Mouse (Mus musculus) skeletal muscle tissue, adult 2 months (tissue): ENCODE data around the gene Cd47.
A peak's percentile ranks its signal among the peaks of the same experiment; 100 is the strongest.

Experiments used
- DNase-seq: peaks from one replicate; pipeline ENCODE4 v3.0.0-alpha.2; 2012; ENCODE audit warnings: low read depth, low spot score

Cd47 gene

GRCm38 (mm10) chr16:49907356-49907755 is 107.0 kb downstream of the Cd47 start:
- no peak for DNase-seq

DNA sequence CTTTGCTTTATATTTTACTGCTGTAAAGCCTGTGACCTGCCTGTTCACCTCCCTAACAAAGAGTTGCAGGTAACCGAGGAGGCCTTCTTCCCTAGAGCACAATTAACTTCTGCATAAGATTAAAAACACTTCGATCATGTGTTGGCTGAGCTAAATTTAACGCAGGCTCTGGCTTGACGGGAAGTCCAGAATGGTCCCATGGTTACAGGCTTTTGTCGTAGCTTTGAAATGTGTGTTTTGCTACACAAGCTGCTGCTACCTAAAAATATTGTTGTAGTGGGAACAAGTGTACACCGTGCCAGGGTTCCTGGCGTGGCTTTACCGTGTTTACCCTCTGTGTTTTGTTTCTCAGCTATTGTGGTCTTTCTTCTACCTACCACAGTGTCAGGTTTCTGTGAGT is 109.2 kb downstream of the Cd47 start:
- DNase-seq: no peak

- DNase-seq: no peak
Observed at GRCm38 (mm10) chr16:49914094-49914493, 113.8 kb downstream of the Cd47 start.

DNA sequence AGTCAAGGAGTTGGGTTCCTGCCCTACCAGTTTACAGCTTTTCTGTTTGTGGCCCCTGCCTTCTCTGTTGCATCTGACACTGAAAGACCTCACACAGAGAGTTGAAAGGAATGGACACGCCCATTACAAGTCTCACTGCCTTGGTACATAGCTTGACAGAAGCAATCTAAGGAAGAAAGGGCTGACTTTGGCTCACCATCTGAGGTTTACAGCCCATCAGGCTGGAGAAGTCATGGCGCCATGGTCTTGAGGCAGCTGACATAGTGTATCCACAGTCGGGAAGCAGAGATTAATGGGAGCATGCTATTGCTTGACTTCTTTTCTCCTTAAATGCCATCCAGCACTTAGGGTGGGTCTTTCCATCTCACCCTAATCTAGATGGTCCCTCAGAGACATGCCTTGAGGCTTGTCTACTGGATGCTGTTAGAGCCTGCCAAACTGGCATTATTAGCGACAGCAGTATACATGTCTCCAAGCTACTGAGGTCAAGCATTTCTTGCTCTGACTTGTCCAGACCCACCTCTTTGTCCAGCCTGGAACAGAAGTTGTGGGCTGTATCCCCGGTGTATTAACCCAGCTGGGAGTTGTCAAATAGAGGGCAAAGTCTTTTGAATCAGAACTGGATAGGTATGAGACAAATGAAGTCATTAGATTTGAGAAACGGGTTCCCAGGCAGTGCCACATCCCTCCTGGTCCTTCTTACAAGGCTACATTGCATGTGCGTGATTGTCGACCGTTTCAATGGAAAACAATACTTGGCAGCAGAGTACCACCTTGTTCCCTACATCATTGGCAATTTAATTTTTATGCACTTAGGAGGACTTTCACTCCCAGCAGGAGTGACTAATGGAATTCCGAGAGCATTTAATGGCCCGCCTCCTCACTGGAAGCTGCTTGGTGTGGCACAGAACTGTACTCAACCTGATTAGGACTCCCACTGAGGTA is 115.5 kb downstream of the Cd47 start:
- no peak for DNase-seq

DNA sequence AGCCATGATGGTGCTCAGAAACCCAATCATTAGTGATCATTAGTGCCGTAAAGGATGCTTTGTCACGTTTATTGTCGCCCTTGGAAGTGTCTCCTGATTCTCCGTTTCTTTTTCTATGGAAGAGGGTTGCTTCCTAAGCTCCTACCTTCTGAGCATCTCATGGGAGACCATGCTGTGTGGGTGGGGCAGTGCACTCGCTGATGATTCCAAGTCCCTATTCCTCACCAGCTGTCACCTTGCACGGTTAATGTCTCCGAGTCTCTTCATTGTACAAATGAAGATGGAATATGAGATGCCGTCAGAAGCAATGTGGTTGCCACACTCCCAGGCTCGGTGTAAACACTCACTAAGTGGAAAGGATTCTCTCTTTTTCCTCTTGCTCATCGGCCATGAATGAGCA is 119.9 kb downstream of the Cd47 start:
- no peak for DNase-seq

DNA sequence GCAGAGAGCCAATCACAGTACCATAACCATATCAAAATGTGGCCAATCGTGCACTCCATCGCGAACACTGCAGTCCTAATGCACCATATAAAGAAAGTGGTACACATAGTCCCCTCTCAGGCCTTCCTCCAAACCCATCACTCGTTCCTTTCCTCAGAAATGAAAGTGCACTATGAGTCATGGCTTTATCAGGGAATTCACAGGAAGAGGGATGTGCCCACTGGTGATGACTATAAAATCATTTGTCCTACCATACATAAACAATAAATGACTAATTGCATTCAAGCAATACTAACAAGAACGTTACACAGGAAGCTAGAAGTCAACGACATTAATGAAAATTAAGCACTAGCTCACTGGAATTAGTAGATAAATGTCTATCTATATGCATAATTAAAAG is 121.3 kb downstream of the Cd47 start:
- no peak for DNase-seq

- DNase-seq: no peak
Observed at GRCm38 (mm10) chr16:49922098-49922497, 121.8 kb downstream of the Cd47 start.

DNA sequence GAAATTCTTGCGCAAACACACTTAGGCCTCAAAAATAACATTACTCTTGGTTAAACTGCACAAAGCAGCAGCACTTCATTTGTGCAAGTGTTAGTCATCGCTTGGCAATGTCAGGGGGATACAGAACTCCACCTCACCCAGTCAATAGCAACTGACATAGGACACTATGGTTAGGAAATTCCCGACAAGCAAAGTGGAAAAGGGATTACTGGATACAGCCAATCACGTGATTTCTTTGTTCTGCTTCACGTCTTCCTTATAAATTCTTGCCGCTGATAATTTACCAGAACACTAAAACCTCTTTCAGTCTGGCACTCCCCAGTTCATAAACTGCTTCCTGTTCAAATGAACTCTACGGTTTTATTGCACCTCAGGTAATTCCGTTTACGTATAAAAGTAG is 123.4 kb downstream of the Cd47 start:
- DNase-seq: peak; percentile 62

DNA sequence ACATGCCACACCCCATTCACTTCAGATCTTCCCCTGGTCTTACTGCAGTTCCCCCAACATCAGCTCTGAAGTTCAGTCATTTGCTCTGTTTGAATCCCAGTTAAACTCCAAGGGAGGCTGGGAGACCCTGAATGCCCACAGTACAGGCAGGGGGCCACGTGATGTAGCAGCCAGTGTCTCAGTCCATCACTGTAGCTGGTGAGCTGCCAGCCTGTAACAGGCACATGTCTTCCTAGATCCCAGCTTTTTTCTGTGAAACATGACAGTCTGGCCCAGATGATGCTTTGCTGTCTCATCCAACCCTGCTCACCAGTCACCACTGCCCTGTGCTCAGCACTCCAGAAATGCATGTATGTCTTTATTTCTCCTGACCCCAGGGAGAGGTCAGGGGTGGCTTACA is 124.6 kb downstream of the Cd47 start:
- DNase-seq: no peak

GRCm38 (mm10) chr16:49933274-49933673 is 132.9 kb downstream of the Cd47 start:
- DNase-seq: no peak

GRCm38 (mm10) chr16:49936008-49936443 is 135.7 kb downstream of the Cd47 start:
- DNase-seq: no peak

DNA sequence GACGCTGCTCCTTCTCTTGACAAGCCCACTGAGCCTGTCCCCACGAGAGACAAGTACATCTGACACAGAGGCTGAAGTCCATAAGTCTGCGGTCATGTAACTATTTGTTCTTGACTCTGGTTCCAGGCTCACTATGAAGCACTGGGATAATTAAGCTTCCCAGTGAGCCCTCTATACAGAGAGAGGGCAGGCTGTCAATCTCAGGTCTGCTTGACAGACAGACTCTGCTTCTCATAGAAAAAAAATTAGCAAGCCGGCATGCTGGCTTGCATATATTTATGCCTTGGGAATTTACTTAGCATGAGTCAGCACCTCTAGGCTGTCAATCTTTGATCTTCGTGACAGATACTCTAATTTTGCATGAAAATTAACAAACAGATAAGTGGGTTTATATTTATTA is 136.5 kb downstream of the Cd47 start:
- no peak for DNase-seq

- DNase-seq: no peak
Observed at GRCm38 (mm10) chr16:49937218-49938165, 137.2 kb downstream of the Cd47 start.

DNA sequence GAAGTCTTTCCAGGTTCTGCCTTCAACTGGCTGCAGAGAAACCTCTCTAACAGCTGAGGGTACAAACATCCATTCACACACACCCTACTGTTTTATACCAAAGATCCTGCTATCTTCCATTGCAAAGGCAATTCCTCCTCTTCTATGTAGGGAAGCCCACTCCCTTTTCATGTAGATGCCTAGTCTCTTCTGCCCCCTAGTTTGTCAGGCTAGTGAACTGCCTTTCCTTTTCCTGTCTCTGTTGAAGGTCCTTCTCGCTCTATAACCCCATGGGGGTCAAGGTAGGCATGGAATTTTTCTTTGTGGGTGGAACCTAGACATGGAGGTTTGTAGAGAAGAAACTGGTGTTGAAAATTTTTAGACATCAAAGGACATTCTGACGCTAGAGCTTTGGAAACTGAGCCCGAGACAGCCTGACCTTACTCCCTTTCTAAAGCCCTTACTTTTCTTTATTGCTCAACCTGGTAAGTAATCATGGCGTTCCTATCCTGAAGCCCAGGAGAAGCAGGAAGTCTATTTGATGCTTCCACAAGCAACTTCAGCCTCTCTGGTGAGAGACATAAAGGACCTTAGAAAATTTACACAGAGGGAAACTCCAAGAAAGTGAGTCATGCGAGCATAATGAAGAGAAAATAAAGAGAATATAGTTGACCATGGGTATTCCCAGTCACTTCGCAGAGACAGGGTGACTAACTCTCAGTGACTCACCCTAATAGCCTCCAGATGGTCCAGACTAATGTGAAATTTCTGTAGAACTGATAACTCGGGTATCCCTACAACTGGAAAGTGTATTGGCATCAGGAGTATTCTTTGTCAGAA is 138.4 kb downstream of the Cd47 start:
- no peak for DNase-seq

- no peak for DNase-seq
Observed at GRCm38 (mm10) chr16:49939376-49939775, 139.0 kb downstream of the Cd47 start.

GRCm38 (mm10) chr16:49940473-49940872 is 140.1 kb downstream of the Cd47 start:
- DNase-seq: no peak

GRCm38 (mm10) chr16:49941031-49941430 is 140.7 kb downstream of the Cd47 start:
- DNase-seq: no peak

- DNase-seq: no peak
Observed at GRCm38 (mm10) chr16:49943726-49944125, 143.4 kb downstream of the Cd47 start.

DNA sequence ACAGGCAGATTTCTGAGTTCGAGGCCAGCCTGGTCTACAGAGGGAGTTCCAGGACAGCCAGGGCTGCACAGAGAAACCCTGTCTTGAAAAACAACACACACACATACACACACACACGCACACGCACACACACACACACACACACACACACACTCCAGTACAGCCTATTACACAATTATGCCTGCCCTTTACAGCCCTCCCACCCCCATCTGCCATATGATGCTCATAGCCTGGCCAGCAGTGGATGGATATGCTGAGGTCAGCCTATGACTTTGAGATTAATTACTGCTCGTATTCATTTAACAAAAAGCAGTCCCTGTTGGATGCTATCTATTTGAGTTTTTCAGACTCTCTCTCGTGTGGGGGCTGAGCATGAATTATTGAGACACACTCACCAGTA is 144.8 kb downstream of the Cd47 start:
- no peak for DNase-seq

- no peak for DNase-seq
Observed at GRCm38 (mm10) chr16:49947049-49947448, 146.7 kb downstream of the Cd47 start.

- DNase-seq: no peak
Observed at GRCm38 (mm10) chr16:49947610-49948009, 147.3 kb downstream of the Cd47 start.
